Comparison of ENCODE assay signal across 24 mouse cellular contexts in genomic region chr5:106819630-106820029, GRCm38 (mm10).
"Had no signal": no experiment of that assay in that cellular context is flagged by ENCODE, and none has a peak within 500 bp of the region (broad histone marks: within the 10 kb centered on the region; RNA-seq: fewer than 3 reads in every experiment).

No protein-coding gene starts in this region.

- DNase-seq: forebrain, postnatal 0 days; gastrocnemius, postnatal 14 days; gastrocnemius, postnatal 36 days; heart, adult 18-20 months; heart, postnatal 10 days; heart, postnatal 4 days; kidney, adult 18-20 months; kidney, adult 8-10 months; kidney, postnatal 10 days; kidney, postnatal 25 days; kidney, postnatal 4 days; left cerebral cortex, postnatal 4 days had no signal

- H3K4me2 ChIP-seq: forebrain, embryonic 15.5 days; heart, embryonic 12.5 days; hindbrain, embryonic 12.5 days; hindbrain, embryonic 14.5 days; intestine, embryonic 15.5 days; limb, embryonic 13.5 days had no signal

- H3K4me3 ChIP-seq: forebrain, embryonic 15.5 days; heart, embryonic 10.5 days; heart, embryonic 12.5 days; hindbrain, embryonic 10.5 days; hindbrain, embryonic 12.5 days; intestine, embryonic 15.5 days; layer of hippocampus, adult 2 months; limb, embryonic 13.5 days had no signal

- H3K27me3 ChIP-seq: intestine, embryonic 15.5 days had no signal

- H3K36me3 ChIP-seq: forebrain, embryonic 15.5 days; heart, embryonic 10.5 days; heart, embryonic 12.5 days; hindbrain, embryonic 10.5 days; hindbrain, embryonic 12.5 days; intestine, embryonic 15.5 days; limb, embryonic 13.5 days had no signal

- H3K27ac ChIP-seq: forebrain, embryonic 15.5 days; heart, embryonic 10.5 days; hindbrain, embryonic 10.5 days; hindbrain, embryonic 12.5 days; hindbrain, embryonic 14.5 days; intestine, embryonic 15.5 days; layer of hippocampus, adult 2 months; limb, embryonic 13.5 days had no signal

- ATAC-seq: forebrain, embryonic 15.5 days; forebrain, postnatal 0 days; hindbrain, embryonic 16.5 days; inflammation-experienced regulatory T-cells, adult 6 months; intestine, embryonic 15.5 days; intestine, postnatal 0 days had no signal

- H3K9me3 ChIP-seq: forebrain, embryonic 15.5 days; heart, embryonic 10.5 days; heart, embryonic 12.5 days; hindbrain, embryonic 10.5 days; hindbrain, embryonic 12.5 days; intestine, embryonic 15.5 days; limb, embryonic 13.5 days had no signal

- H3K4me1 ChIP-seq: heart, embryonic 10.5 days; heart, embryonic 12.5 days; hindbrain, embryonic 10.5 days; intestine, embryonic 15.5 days; limb, embryonic 13.5 days had no signal

- H3K9ac ChIP-seq: forebrain, embryonic 15.5 days; forebrain, postnatal 0 days; heart, embryonic 12.5 days; hindbrain, embryonic 12.5 days; hindbrain, embryonic 14.5 days; intestine, embryonic 15.5 days; limb, embryonic 13.5 days had no signal
